Mouse (Mus musculus): Measurements from ENCODE around the gene Gm26992. TPM values are rescaled to one million over a fixed set of nuclear protein-coding genes. Genes with fewer than 3 reads are reported as not detected.

The Gm26992 gene
- not detected in 2 replicates for polyA plus RNA-seq (2014; fragmentation: Nextera tagmentation; extraction: Ambion mirVana)

DNA sequence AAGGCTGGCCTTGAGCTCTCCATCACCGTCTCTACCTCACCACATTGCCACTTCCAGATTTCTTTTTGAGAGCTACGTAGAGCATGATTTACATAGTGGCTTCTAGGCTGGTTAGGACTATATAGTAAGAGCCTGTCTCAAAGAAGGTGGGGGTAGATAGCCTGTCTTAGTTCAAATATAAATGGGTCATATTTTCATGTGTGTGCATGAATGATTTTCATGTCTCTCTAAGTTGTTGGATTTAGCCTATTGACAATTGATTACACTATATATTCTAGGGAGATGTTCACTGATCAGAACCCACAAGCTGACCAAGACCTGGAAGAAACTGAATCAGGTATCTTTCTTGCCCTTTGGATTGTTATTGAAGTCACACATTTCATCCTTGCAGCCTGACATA, at the start of gene Gm26992:
Gene Gm26992, plus strand, starts transcription at position 301 of the 400 bp plus-strand sequence.
- H3K36me3 ChIP-seq (ENCODE audit: control insufficient read depth, insufficient read depth, low read length) = no peaks in the 10 kb centered on the region
- no peak within 1 kb of the TSS for H3K4me3 ChIP-seq (ENCODE audit: low read depth, low read length)
- H3K4me1 ChIP-seq (replicated peaks; ENCODE audit: control insufficient read depth, insufficient read depth, low read length) = no peaks in the 10 kb centered on the region
- no peak within 1 kb of the TSS for H3K27ac ChIP-seq (ENCODE audit: low read depth, low read length)
- DNase-seq (ENCODE audit: low spot score) (no peak), ATAC-seq (replicated peaks; ENCODE audit: low FRiP score) (no peak)
- no peak within 1 kb of the TSS for H3K4me2 ChIP-seq
- peaks cover 26% of the 10 kb centered on the region for H3K27me3 ChIP-seq (replicated peaks; ENCODE audit: control insufficient read depth, insufficient read depth, low read length)
- 76% methylated on average over 2 of the region's 2 CpGs for WGBS
- no peak within 1 kb of the TSS for H3K9ac ChIP-seq (ENCODE audit: low read depth, low read length)
- no peaks in the 10 kb centered on the region for H3K9me3 ChIP-seq (ENCODE audit: control insufficient read depth, low read length)

DNA sequence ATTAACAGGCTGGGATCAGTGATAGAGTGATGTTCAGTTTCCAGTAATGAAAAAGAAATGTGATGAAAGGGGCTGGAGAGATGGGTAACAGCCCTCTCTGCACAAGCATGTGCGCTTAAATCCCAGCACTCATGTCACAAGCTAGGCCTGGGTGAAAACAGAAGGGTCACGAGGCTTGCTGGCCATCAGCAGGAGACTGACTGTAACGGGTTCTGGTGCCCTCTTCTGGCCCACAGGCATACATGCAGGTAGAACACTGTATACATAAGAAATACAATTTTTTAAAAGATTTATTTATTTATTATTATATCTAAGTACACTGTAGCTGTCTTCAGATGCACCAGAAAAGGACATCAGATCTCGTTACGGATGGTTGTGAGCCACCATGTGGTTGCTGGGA, 47.6 kb upstream of the Gm26992 start:
- Histone ChIP-seq H3K4me2 (no peak overlapping the region), H3K4me3 (ENCODE audit: low read depth, low read length) (no peak overlapping the region), H3K27me3 (replicated peaks; ENCODE audit: control insufficient read depth, insufficient read depth, low read length) (peaks cover 11% of the 10 kb centered on the region; the same call in 1 of the 2 replicates), H3K9ac (ENCODE audit: low read depth, low read length) (no peak overlapping the region), H3K4me1 (replicated peaks; ENCODE audit: control insufficient read depth, insufficient read depth, low read length) (no peaks in the 10 kb centered on the region), H3K36me3 (ENCODE audit: control insufficient read depth, insufficient read depth, low read length) (no peaks in the 10 kb centered on the region), H3K27ac (ENCODE audit: low read depth, low read length) (no peak overlapping the region), H3K9me3 (ENCODE audit: control insufficient read depth, low read length) (no peaks in the 10 kb centered on the region)
- WGBS = 62% methylated on average over 5 of the region's 5 CpGs
- ATAC-seq (replicated peaks; ENCODE audit: low FRiP score) = no peak
- no peak for DNase-seq (ENCODE audit: low spot score)

DNA sequence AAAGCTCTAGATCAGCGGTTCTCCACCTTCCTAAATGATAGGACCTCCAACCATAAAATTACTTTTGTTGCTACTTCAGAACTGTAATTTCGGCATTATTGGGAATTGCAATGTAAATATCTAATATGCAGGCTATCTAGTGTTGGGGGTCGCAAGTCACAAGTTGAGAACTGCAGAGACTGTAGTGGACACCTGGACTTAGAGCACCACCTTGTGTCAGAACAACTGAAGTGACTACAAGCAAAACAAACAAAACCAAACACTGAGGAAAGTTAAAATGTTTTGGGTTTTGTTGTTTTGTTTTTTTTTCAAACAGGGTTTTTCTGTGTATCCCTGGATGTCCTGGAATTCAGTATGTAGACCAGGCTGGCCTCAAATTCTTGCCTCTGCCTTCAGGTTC, 37.3 kb upstream of the Gm26992 start:
- Histone ChIP-seq H3K4me2 (no peak overlapping the region), H3K27ac (ENCODE audit: low read depth, low read length) (no peak overlapping the region), H3K4me1 (replicated peaks; ENCODE audit: control insufficient read depth, insufficient read depth, low read length) (no peaks in the 10 kb centered on the region), H3K36me3 (ENCODE audit: control insufficient read depth, insufficient read depth, low read length) (no peaks in the 10 kb centered on the region), H3K9ac (ENCODE audit: low read depth, low read length) (no peak overlapping the region), H3K27me3 (replicated peaks; ENCODE audit: control insufficient read depth, insufficient read depth, low read length) (peaks cover 5% of the 10 kb centered on the region), H3K4me3 (ENCODE audit: low read depth, low read length) (no peak overlapping the region), H3K9me3 (ENCODE audit: control insufficient read depth, low read length) (no peaks in the 10 kb centered on the region)
- 63% methylated on average over 3 of the region's 3 CpGs for WGBS
- DNase-seq (ENCODE audit: low spot score) (no peak), ATAC-seq (replicated peaks; ENCODE audit: low FRiP score) (no peak)

DNA sequence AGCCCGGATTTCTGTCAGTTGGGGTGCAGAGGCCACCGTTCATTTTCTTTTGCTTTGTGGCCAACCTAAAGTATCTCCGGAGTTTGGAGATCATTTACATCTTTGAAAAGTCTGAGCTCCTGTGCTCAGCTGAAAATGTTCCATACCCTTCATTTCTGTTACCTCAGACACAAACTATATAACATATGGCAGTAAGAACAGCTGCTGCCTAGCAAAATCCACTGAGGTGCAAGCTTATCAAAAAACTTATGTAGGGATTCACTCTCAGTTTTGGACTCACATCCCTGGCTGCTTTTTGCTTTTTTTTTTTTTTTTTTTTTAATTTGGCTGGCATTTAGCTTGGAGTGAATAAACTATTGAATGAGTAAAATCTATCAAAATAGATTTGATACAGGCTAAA, 33.7 kb upstream of the Gm26992 start:
- 82% methylated on average over 3 of the region's 3 CpGs for WGBS

DNA sequence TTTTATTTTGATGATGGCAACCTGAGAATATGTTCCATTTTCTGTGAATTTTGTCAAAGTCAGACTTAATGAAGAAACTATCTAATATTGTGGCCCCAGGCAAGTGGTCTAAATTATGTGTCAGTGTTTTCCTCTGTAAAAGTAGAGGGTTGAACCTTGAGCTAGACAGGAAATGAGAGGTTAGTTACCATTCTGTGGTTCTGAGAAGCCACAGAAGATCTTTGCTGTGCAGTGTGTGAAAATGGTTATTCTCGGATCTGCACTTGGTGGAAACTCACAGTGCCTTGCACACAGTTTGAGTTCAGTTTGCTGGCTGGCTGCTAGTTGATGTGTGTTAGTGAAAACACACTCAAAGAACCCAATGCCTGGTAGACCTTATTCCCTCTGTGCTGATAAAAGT, 28.0 kb upstream of the Gm26992 start:
- WGBS = 56% methylated on average over 1 of the region's 1 CpGs
- Histone ChIP-seq H3K4me1 (replicated peaks; ENCODE audit: control insufficient read depth, insufficient read depth, low read length) (no peaks in the 10 kb centered on the region), H3K36me3 (ENCODE audit: control insufficient read depth, insufficient read depth, low read length) (no peaks in the 10 kb centered on the region), H3K9ac (ENCODE audit: low read depth, low read length) (no peak overlapping the region), H3K27ac (ENCODE audit: low read depth, low read length) (no peak overlapping the region), H3K9me3 (ENCODE audit: control insufficient read depth, low read length) (no peaks in the 10 kb centered on the region), H3K4me3 (ENCODE audit: low read depth, low read length) (no peak overlapping the region), H3K4me2 (no peak overlapping the region), H3K27me3 (replicated peaks; ENCODE audit: control insufficient read depth, insufficient read depth, low read length) (peaks cover 23% of the 10 kb centered on the region)
- DNase-seq (ENCODE audit: low spot score) = no peak
- ATAC-seq (replicated peaks; ENCODE audit: low FRiP score) = no peak

More for the DNA sequence above, 33.7 kb upstream of the Gm26992 start:
- H3K4me2 ChIP-seq = no peak overlapping the region
- H3K27ac ChIP-seq (ENCODE audit: low read depth, low read length) = no peak overlapping the region
- H3K4me3 ChIP-seq (ENCODE audit: low read depth, low read length) = no peak overlapping the region
- peaks cover 9% of the 10 kb centered on the region for H3K27me3 ChIP-seq (replicated peaks; ENCODE audit: control insufficient read depth, insufficient read depth, low read length)
- H3K9me3 ChIP-seq (ENCODE audit: control insufficient read depth, low read length) = no peaks in the 10 kb centered on the region
- no peaks in the 10 kb centered on the region for H3K4me1 ChIP-seq (replicated peaks; ENCODE audit: control insufficient read depth, insufficient read depth, low read length)
- ATAC-seq (replicated peaks; ENCODE audit: low FRiP score) = no peak
- H3K36me3 ChIP-seq (ENCODE audit: control insufficient read depth, insufficient read depth, low read length) = no peaks in the 10 kb centered on the region
- H3K9ac ChIP-seq (ENCODE audit: low read depth, low read length) = no peak overlapping the region
- no peak for DNase-seq (ENCODE audit: low spot score)

DNA sequence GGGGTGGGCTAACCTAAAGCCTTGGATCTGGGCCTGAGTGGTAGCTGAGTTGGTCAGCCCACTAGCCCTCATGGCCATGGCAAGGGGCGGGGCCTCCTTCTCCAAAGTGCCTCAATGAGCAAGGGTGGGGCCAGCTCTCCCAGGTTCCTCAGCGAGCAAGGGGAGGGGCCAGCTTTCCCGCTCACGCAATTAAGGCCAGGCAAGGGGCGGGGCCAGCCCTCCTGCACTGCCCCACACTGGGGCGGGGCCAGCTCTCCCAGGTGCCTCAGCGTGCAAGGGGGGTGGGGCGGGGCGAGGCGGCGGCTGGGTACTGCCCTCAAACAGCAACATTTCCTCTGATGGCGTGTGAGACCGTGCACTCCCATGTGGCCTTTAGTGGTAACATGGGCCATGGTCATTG, 16.8 kb upstream of the Gm26992 start:
- Histone ChIP-seq H3K4me1 (replicated peaks; ENCODE audit: control insufficient read depth, insufficient read depth, low read length) (no peaks in the 10 kb centered on the region), H3K36me3 (ENCODE audit: control insufficient read depth, insufficient read depth, low read length) (no peaks in the 10 kb centered on the region), H3K4me2 (no peak overlapping the region), H3K4me3 (ENCODE audit: low read depth, low read length) (no peak overlapping the region), H3K9me3 (ENCODE audit: control insufficient read depth, low read length) (no peaks in the 10 kb centered on the region), H3K27me3 (replicated peaks; ENCODE audit: control insufficient read depth, insufficient read depth, low read length) (peaks cover 24% of the 10 kb centered on the region), H3K9ac (ENCODE audit: low read depth, low read length) (no peak overlapping the region), H3K27ac (ENCODE audit: low read depth, low read length) (no peak overlapping the region)
- 44% methylated on average over 13 of the region's 13 CpGs for WGBS
- ATAC-seq (replicated peaks; ENCODE audit: low FRiP score) = peak; percentile 77
- peak; percentile 34 for DNase-seq (ENCODE audit: low spot score)

DNA sequence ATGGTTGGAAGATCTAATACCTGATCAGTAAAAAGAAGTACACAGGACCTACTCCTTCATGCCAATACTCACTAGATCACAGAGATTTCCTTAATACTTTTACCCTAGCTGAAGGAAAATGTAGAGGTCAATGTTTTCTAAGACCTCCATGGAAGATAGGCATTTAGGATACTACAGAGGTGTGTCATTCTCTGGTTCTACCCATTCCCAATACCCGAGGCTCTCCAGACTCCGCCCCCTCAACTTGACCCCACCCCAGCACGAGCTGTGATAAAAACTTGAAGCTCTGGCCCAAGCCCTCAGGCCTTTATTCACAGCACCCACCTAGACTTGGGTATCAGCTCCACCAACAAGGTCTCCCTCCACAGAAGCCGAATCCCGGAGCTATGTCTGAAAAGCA, 7.6 kb upstream of the Gm26992 start, which contains the start of gene Tsx:
Gene Tsx, plus strand, starts transcription at position 301 of the 400 bp plus-strand sequence.
- Histone ChIP-seq H3K27ac (ENCODE audit: low read depth, low read length) (no peak within 1 kb of the TSS), H3K36me3 (ENCODE audit: control insufficient read depth, insufficient read depth, low read length) (no peaks in the 10 kb centered on the region), H3K4me1 (replicated peaks; ENCODE audit: control insufficient read depth, insufficient read depth, low read length) (no peaks in the 10 kb centered on the region), H3K27me3 (replicated peaks; ENCODE audit: control insufficient read depth, insufficient read depth, low read length) (peaks cover 46% of the 10 kb centered on the region), H3K4me2 (no peak within 1 kb of the TSS), H3K4me3 (ENCODE audit: low read depth, low read length) (no peak within 1 kb of the TSS), H3K9me3 (ENCODE audit: control insufficient read depth, low read length) (no peaks in the 10 kb centered on the region), H3K9ac (ENCODE audit: low read depth, low read length) (no peak within 1 kb of the TSS)
- DNase-seq (ENCODE audit: low spot score) (no peak), ATAC-seq (replicated peaks; ENCODE audit: low FRiP score) (no peak)
- WGBS = 71% methylated on average over 5 of the region's 5 CpGs

DNA sequence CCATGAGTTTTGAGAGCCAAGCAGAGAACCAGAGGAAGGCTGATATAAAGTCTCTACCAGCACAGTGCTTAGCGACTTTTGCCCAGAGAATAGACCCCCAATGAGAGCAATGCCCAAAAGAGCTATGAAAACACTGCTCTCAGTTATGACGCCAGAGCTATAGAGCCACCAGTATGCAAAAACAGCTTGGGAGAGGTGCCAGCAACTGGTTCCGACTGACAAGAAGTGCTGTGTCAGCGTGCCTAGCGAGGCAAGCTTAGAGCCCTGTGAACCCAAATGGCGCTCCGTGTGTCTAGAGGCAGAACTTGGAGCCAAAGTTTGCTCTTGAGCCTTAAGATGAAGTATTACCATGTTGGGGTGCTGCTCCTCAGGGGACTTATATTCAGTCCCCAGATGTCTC, 5.9 kb downstream of the Gm26992 start:
- no peaks in the 10 kb centered on the region for H3K4me1 ChIP-seq (replicated peaks; ENCODE audit: control insufficient read depth, insufficient read depth, low read length)
- DNase-seq (ENCODE audit: low spot score) = no peak
- no peaks in the 10 kb centered on the region for H3K36me3 ChIP-seq (ENCODE audit: control insufficient read depth, insufficient read depth, low read length)
- H3K27me3 ChIP-seq (replicated peaks; ENCODE audit: control insufficient read depth, insufficient read depth, low read length) = peaks cover 15% of the 10 kb centered on the region
- WGBS = 70% methylated on average over 7 of the region's 7 CpGs
- no peaks in the 10 kb centered on the region for H3K9me3 ChIP-seq (ENCODE audit: control insufficient read depth, low read length)
- no peak overlapping the region for H3K27ac ChIP-seq (ENCODE audit: low read depth, low read length)
- H3K4me3 ChIP-seq (ENCODE audit: low read depth, low read length) = no peak overlapping the region
- H3K4me2 ChIP-seq = no peak overlapping the region
- no peak overlapping the region for H3K9ac ChIP-seq (ENCODE audit: low read depth, low read length)
- ATAC-seq (replicated peaks; ENCODE audit: low FRiP score) = no peak

DNA sequence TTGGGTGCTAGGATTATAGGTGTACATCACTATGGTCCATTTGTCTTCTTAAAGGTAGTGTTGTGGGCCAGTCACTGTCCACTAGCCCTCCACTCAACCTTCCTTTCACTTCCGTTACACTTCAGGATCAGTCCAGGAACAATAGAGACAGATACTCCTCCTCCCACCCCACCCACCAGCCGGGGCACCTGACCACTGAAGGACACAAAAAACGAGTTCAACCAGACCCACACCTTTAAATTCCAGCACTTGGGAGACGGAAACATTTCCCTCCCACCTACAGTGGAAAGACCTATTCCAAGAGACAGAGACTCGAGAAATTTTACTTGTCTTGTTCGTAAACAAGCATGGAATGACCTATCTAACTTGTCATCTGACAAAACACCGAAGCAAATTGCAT, 10.5 kb downstream of the Gm26992 start:
- H3K4me3 ChIP-seq (ENCODE audit: low read depth, low read length) = no peak overlapping the region
- no peak overlapping the region for H3K9ac ChIP-seq (ENCODE audit: low read depth, low read length)
- H3K36me3 ChIP-seq (ENCODE audit: control insufficient read depth, insufficient read depth, low read length) = no peaks in the 10 kb centered on the region
- H3K4me2 ChIP-seq = no peak overlapping the region
- 73% methylated on average over 7 of the region's 7 CpGs for WGBS
- H3K27me3 ChIP-seq (replicated peaks; ENCODE audit: control insufficient read depth, insufficient read depth, low read length) = peaks cover 31% of the 10 kb centered on the region
- H3K27ac ChIP-seq (ENCODE audit: low read depth, low read length) = no peak overlapping the region
- H3K4me1 ChIP-seq (replicated peaks; ENCODE audit: control insufficient read depth, insufficient read depth, low read length) = no peaks in the 10 kb centered on the region
- no peak for ATAC-seq (replicated peaks; ENCODE audit: low FRiP score)
- no peak for DNase-seq (ENCODE audit: low spot score)
- H3K9me3 ChIP-seq (ENCODE audit: control insufficient read depth, low read length) = no peaks in the 10 kb centered on the region

Data from liver, embryonic 11.5 days (tissue).